Mouse (Mus musculus) spleen, postnatal 4 days (tissue): ENCODE measurements around the gene Rcc1.

Experiments used
- DNase-seq, 2 experiments: peaks; one replicate each; pipeline ENCODE4 v3.0.0; 2022; ENCODE audit warnings: low spot score in 2 of 2

The Rcc1 gene

DNA sequence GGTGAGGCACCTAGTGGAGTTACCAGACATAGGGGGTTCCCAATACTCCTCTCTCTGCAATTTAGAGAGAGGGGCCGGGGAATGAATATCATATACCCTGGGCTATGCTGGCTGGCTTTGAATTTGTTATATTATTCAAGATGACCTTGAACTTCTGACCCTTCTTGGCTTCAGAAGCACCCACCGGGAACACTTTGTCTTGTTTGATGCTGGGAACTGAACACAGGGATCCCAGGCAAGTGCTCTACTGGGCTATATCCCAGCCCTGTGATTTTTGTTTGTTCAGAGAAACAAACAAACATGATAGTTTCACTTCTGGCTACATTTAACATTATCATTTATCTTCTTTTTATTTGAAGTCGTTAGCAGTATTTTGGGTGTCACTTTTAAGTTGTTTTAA is 2.0 kb upstream of the Rcc1 start:
- DNase-seq, result no peak

DNA sequence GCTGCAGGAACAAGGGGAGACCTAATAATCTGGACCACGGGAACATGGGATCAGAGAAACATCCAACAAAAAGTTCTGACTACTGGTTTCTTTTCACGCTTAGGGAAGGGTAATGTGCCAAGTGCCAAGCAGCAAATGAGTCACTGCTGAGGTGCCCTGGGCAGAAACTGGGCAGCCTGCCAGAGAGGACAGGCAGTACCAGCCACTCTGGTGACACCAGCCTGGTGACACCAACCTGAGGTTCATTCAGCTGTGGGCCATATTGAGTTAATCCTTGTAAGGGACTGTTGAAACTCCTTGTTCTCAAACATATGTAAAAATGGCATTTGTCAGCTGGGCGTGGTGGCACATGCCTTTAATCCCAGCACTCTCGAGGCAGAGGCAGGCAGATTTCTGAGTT is 1.2 kb upstream of the Rcc1 start:
- DNase-seq, result peak in 1 of 2 experiments; percentile 35

DNA sequence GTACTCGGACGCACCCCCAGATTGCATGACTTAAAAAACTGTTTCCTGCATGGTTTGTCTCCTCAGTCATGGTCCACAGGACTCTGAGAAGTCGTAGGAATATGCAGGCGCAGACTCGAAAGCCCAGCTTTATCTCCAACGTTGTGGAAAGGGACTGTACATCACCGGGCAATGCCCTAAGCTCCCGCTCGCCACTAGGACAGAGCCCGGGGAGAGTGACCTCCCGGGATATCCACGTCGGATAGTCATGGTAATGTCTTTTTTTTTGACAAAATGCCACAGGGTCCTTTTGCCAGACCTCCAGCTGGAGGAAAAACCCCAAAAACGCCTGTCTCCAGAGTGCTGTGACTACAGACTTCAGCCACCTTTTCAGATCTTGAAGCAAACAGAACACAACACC is 666 bp downstream of the Rcc1 start:
- DNase-seq, result peak in 1 of 2 experiments; percentile 33

DNA sequence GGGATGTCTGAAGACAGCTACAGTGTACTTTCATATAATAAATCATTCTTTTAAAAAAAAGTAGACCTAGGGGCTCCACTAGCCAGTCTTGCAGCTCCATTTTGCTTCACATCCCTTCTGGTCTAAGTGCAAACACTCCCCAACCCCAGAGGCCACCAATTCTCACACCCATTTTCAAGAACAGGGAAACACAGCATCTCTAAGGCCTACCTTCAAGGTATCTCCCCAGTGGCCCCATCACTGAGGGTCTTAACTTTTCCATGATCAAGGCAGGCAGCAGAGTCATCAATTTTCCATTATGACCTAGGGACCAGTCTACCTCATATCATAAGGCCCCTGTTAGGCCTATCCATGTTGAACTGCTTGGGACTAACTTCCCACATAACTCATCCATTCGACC is 2.0 kb downstream of the Rcc1 start:
- DNase-seq, result no peak

DNA sequence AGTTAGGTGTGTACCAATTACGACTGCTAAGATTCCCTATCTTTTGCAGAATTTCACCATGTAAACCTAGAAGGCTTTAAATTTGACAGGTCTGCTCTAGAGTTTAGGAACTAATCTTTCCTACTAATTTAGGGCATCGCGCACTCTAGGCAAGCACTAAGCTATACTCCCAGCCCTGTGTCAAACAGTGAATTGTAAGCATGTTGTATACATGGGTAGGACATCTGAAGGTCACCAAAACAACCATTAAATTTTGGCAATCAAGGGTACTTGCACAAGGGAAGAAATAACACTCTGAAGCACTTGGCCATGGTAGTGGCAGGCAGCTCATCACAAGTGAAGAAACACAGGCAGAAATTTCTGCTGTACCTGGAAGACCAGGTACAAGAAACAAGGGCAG is 2.6 kb downstream of the Rcc1 start:
- no peak for DNase-seq

DNA sequence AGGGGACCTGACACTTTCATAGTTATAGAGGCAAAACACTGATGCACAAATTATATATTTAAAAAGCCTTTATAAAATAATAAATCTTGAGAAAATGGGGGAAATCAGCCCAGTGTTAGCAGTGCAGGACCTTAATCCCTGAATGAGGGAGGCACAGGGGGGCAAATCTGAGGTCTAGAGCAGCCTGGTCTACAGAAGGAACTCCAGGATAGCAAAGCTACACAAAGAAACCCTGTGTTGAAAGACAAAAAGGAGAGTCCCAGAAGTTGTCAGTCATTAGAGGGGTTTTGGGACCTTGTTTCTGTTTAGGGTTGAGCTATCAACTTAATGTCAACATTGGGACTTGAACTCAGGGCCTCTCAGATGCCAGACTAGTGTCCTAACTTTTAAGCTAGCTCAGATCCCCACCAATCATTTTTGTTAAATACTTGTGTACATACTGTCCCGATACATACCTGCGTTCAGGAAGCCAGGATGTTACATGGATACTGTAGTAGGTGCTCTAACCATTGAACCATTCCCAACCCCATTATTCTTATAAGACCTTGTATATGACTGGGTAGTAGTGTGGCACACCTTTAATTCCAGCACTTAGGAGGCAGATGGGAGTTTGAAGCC is 3.2 kb downstream of the Rcc1 start:
- DNase-seq, result no peak

DNA sequence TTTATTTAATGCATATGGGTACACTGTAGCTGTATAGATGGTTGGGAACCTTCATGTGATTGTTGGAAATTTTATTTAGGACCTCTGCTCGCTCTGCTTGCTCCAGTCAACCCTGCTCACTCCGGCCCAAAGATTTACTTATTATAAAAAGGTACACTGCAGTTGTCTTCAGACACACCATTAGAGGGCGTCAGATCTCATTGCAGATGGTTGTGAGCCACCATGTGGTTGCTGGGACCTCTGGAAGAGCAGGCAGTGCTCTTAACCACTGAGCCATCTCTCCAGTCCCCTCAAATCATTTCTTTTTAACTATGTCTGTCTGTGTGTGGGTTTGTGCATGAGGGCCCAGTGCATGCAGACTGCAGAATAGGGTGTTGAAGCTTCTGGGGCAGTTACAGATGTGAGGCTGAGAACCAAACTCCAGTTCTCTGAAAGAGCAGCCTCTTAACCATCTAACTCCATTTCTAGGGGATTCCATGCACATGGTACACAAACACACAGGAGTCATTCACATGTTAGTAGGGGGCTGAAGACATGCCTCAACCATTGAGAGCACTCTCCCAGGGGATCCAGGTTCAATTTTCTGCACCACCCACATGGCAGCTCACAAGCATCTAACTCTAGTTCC is 3.8 kb downstream of the Rcc1 start:
- DNase-seq, result no peak

DNA sequence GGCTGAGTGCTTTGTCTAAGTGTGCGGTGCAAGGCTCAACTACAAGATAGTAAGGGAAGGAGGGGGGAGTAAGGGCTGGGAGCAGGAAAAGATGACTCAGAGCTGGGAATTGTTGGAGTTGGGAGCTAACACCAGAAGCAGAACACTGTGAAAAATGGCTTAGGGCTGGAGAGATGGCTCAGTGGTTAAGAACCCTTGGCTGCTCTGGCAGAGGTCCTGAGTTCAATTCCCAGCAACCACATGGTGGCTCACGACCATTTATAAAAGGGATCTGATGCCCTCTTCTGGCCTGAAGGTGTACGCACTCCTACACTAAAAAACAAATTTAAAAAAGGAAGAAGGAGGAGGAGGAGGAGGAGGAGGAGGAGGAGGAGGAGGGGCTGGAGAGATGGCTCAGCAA is 6.7 kb downstream of the Rcc1 start:
- no peak for DNase-seq

DNA sequence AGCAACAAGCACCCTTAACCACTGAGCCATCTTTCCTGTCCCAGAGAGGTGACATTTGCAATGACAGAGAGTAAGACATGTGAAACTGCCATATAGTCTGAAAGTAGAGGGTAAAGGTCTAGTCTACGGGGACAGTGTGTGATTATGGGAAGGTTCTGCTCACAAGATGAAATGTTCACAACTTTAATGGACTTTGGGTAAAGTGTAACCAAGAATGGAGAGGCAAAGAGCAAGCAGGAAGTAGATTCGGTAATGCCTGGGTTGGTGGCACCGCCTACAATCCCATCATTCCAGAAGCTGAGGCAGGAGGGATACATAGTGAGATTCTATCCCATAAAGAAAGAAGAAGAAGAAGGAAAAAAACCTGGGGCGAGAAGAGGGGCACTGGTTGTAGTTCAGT is 7.1 kb downstream of the Rcc1 start:
- DNase-seq, result no peak

DNA sequence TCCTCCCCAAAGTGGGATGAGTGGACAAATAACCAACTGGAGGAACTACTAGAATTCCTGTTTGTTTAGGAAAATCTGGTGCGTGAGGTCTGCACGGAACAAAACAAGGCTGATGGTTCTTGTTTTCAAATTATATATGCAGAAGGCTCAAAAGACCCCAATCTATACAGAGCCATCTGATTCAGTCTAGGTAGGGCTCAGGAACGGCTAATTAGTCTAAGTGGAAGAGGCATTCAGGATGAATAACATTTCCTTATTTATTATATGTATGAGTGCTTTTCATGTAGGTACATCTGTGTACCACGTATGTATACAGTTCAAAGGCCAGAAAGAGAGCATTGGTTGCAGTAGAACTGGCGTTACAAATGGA is 7.6 kb downstream of the Rcc1 start:
- no peak for DNase-seq

DNA sequence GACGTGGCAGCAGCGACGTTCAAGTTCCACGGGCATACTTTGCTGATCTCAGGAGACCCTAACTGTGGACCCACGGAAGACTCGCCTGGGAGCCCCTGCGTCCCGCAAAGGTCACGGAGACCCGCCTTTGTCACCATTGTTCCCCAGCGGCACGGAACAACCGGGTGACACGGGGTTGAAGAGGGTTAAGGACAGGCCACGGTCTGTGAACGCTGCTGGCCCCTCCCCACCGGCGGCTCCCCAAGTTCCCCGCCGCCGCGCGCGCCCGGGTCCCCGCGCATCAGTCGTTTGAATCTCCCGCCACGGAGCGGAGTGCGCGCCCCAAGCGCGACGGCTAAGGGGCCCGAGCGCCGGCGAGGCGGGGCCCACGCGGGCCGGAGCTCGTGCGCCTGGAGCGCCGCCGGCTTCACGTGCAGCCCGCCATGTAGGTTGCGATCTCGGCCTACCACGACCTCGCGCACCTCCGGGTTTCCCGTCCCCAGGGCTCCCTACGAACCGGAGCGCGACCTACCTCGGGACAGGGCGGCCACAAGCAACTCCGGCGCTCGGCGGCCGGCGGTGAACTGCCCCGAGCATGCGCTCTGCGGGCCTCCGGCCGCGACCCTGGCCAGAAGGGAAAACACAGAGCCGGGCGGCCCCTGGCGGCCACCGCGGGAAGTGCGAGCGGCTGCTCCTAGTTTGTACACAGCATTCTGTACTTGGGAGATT is 8.1 kb downstream of the Rcc1 start:
- DNase-seq, result peak; percentile 96 to 99

DNA sequence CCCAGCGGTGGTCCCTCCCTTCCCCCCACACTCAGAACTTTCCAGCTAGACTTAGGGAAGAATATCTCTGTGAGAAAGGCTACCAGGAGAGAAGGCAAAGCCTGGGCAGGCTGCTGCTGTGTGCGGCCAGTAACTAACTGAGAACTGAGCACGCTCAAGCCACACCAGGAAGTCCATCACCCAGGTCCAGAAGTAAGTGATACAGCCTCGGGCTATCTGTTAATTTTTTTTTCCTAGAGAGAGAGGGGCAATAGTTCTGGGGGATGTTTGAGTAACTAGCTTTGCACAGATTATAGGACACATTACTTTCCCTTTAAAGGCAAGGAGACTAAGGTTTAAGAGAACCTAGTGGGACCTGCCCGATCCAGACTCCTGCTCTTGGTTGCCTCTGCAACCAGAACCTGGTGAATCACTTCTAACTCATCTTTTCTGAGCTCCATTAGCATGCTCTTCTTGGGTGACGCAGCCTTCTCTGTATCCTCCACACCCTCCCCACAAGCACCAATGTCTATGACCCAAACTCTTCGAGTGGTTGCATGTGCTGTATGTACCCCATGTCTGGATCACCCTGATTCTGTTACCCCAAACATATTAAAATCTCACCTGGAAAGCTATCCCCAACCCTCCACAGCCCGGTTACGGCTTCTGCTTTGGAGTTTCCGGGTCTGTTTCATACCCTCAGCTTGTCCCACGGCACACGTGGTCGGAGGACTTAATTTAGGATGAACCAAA is 8.8 kb downstream of the Rcc1 start:
- peak; percentile 27 to 72 for DNase-seq

DNA sequence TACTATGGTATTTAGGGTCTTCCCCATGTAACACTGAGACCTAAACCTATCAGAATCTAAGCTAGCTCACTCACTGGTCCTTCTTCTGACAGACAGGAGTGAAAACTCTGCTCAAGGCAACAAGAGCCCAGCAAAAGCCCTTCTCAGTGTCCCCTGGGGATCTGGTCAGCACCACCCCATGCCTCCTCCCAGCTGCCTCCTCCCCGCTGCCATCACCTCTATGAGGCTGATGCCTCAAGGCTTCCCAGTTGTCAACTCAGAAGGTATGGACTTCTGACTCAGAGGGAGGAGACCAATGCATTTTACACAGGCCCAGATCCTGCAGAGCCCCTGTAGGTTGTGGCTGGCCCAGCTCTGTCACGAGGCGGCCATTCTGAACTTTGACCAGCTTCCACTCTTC is 12.0 kb downstream of the Rcc1 start:
- DNase-seq, result no peak

DNA sequence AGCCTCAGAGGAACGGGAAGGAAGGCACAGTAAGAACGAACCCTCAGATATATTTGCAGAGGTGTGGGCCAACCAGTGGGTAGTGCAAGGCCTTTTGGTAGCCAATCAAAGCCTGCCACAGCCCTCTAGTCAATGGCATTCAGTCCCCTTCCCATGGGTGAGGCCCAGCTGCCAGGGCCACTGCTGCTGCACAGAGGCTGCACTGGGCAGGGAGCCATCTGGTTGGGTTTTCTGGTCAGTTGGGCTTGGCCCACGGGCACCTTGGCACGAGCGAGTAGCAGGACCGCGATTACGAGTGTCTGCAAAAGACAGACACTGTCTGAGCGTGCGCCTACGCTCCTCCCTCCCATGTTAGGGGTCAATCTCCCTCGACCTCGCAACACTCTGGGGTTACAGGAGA is 14.5 kb downstream of the Rcc1 start:
- no peak for DNase-seq

DNA sequence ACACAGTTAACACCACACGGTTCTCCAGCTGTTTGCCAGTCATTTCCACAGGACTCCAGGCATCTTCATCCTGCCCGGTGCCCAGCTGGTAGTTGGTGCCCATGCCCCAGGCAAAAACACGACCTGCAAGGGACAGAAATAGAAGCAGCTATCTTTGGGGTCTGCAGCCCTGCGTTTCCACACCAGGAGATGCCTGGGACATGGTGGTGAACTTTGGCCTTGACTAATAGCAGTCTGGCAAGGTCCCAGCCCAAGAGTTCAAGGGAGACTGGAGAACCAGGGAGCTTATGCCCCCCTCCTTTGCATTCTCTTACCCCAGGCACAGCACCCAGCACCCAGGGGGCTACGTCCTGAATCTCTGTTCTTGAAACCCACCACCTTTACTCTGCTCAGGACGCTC is 20.5 kb downstream of the Rcc1 start:
- no peak for DNase-seq

DNA sequence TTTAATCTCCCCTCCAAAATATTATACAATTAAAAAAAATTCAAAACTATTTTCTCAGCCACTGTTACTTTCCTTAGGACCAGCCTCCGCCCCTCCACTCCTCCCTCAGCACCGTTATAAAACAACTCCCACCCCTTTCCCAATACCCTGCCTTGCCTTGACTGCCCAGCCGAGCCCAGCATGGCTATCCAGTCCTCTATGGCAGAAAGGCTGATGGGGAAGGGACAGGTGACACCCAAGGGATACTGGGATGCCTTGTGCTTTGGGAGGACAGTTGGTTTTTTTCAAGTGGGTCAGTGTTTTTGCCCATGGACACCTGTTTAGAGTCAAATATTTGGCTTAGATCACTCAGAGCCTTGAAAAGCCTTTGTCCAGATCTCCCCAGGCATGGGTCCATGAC is 21.4 kb downstream of the Rcc1 start:
- no peak for DNase-seq

DNA sequence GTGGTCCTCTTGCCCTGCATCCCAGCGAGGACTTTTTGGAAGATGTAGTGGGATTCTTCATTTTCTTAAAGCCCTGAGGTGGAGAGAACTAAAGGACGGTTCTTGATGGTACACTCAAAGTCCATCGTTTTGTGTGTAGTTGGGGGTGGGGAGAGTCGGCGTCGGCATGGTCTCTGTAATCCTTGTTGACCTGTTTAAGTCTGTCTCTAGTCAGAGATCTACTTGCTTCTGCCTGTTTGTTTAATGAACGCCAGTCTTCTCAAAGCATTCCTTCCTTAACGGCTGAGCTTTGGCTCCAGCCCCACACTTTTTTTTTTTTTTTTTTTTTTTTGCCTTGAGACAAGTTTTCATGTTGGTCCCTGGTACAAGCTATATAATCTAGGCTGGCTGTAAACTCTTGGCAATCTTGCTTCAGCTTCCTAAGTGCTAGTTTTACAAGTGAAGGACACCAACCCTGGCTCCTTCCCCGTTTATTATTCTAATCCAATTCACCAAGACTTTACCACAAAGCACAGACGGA is 23.5 kb downstream of the Rcc1 start:
- DNase-seq, result no peak

DNA sequence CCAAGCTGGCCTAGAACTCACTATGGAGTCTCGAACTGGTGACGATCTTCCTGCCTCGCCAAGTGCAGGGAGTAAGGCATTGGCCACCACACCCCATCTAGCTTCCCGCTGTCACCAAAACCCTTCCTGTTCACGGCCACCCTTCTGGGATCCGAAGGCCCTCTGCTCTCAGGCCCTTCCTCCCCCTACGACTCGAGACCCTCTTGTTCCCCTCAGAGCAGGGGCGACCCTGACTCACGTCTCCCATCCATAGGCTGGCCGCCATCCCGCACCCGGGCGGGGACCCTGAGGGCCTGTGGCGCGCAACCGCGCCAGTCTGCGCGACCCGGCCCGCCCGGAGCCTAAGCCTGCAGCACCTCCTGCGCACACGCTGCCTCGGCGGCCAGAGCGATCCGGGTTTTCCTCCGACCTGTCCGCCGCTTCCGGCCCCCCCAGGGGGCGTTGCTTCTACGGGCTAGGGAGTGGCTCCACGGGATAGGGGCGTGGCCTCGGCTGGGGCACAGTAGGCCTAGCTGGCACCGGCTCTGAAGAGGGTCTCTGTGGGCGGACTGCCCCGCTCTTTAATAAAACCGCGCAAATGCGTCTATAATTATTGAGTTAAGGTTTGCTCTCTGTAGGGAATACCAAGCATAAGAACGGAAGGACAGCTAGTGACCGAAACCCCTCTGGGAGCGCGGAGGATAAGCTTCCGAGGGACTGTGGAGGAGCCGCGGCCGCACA is 24.1 kb downstream of the Rcc1 start, which contains the start of gene Trnau1ap:
Gene Trnau1ap, minus strand, starts transcription at position 424 of the 720 bp plus-strand sequence.
- DNase-seq, result peak; percentile 90 to 95

DNA sequence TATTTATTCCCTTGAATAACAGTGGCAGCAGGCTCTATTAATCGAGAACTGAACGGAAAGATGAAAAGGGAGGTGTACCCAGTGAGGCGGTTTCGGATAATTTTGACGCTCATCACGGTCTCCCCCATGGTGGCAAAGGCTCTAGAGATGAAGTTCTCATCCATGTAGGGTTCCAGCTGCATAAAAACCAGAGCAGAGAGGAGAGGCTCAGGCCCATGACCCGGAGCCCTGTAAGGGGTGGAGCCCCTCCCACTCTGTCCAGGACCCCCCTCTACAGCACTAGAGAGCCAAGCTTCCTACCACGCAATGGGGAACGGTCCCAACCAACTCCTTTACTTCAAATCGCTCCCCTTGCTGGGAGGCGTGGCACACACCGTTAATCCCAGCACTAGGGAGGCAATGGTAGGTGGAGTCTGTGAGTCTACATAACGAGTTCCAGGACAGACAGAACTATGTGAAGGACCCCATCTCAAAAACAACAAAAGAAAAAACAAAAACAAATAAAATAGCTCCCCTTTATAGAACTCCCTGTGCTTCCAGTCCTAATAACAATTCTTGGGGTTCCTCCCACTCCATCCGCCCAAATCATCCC is 24.9 kb downstream of the Rcc1 start:
- no peak for DNase-seq

DNA sequence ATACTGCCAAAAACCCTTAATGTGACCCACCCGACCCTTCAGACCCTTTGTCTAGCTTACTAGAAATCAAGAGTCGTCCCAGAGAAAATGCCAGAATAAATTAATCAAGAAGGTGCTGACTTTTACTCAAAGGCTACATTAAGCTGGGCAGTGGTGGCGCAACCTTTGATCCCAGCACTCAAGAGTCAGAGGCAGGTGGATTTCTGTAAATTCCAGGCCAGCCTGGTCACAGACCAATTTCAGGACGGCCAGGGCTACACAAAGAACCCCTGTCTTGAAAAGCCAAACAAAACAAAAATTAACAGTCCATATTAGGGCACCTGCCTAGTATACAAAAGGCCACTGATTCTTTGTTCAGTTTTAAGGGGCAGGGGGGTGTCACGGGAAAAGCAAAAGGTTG is 26.9 kb downstream of the Rcc1 start:
- no peak for DNase-seq

DNA sequence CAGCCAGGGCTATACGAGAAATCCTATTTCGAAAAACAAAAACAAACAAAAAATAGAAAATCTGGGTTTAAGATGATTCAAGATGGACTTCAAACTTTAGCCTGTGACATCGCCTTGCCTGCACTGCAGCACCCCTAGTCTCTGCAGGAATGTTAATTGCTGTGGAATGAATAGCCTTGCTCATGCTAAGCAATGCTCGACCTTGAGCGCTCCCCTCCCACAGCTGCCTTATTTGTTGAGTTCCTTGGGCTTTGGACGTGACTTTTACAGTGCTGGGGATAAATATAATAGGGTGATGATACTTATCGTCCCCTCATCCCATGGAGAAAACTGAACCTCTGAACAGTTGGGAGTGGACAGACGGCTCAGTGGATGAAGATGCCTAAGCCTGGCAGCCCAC is 37.7 kb downstream of the Rcc1 start:
- no peak for DNase-seq
